ENCODE assay signal across 14 mouse cellular contexts in the genomic region with DNA sequence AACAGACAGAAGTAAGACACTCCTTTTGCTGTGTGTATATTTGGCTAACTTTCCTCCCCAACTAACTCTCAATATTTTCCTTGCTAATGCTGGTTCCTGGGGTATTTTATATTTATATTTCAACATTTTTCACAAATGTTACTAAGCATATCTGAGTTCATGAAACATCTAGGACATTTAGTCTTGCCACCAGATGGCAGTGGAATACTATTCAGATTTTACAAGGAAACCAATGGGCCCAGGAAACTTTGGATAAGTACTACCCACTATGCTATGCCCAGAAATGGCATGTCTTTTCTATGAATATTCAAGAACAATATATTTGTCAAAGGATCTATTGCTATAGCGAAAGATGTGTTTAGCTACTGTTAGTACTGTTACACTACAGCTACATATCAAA.
DNase-seq lines count a peak whose midpoint lies in the region; ATAC-seq and TF ChIP-seq lines count a peak whose summit lies in the region.
"Had no signal": no experiment of that assay in that cellular context is flagged by ENCODE, and none has a peak within 500 bp of the region (broad histone marks: within the 10 kb centered on the region; RNA-seq: fewer than 3 reads in every experiment).

No protein-coding gene starts in this region.

- ATAC-seq in forebrain, embryonic 12.5 days (ENCODE audit: low FRiP score): no peak
- ATAC-seq in erythroblast, adult 5-6 weeks (replicated peaks; ENCODE audit: low FRiP score, poor library complexity, severe bottlenecking): no peak

- no peak overlapping the region for H3K4me3 ChIP-seq in gastrocnemius, adult 2 months
- no peak overlapping the region for H3K4me3 ChIP-seq in lung, adult 2 months (replicated peaks; ENCODE audit: extremely low read depth, low read depth, low read length)
- no peak overlapping the region for H3K4me3 ChIP-seq in forebrain, embryonic 12.5 days (replicated peaks)
- H3K4me3 ChIP-seq: kidney, embryonic 15.5 days; lung, embryonic 15.5 days had no signal

- no peaks in the 10 kb centered on the region for H3K36me3 ChIP-seq in forebrain, embryonic 12.5 days (replicated peaks)
- H3K36me3 ChIP-seq: kidney, embryonic 15.5 days; lung, embryonic 15.5 days had no signal

- no peaks in the 10 kb centered on the region for H3K4me1 ChIP-seq in lung, adult 2 months (ENCODE audit: control insufficient read depth, insufficient read depth, low read length)
- peaks cover 5% of the 10 kb centered on the region; the same call in 1 of the 2 replicates for H3K4me1 ChIP-seq in forebrain, embryonic 12.5 days
- H3K4me1 ChIP-seq: kidney, embryonic 15.5 days; lung, embryonic 15.5 days had no signal

- H3K27me3 ChIP-seq in forebrain, embryonic 12.5 days: peaks cover 15% of the 10 kb centered on the region; the same call in 1 of the 2 replicates
- H3K27me3 ChIP-seq: kidney, embryonic 15.5 days; lung, embryonic 15.5 days had no signal

- DNase-seq in gastrocnemius, adult 2 months: no peak
- DNase-seq in gastrocnemius, adult 8-10 months (ENCODE audit: low spot score in 2 of 2): no peak
- no peak for DNase-seq in lung, adult 2 months
- no peak for DNase-seq in lung, adult 18-20 months
- DNase-seq in MN1 (ENCODE audit: low spot score): peak; percentile 12
- peak; percentile 35 for DNase-seq in lung, postnatal 36 days
- DNase-seq: adrenal gland, postnatal 36 days; cerebellum, adult 9-10 months; gastrocnemius, postnatal 36 days; heart, postnatal 36 days had no signal

- no peak overlapping the region for H3K27ac ChIP-seq in gastrocnemius, adult 2 months
- no peak overlapping the region for H3K27ac ChIP-seq in forebrain, embryonic 12.5 days
- H3K27ac ChIP-seq: kidney, embryonic 15.5 days; lung, embryonic 15.5 days had no signal

- H3K9me3 ChIP-seq in forebrain, embryonic 12.5 days: no peaks in the 10 kb centered on the region
- H3K9me3 ChIP-seq: kidney, embryonic 15.5 days; lung, embryonic 15.5 days had no signal

- 91% methylated on average over 1 of the region's 1 CpGs for WGBS in lung, adult 2 months
- WGBS in forebrain, embryonic 12.5 days: 97% methylated on average over 1 of the region's 1 CpGs

- H3K4me2 ChIP-seq in forebrain, embryonic 12.5 days: no peak overlapping the region
- H3K4me2 ChIP-seq: kidney, embryonic 15.5 days; lung, embryonic 15.5 days had no signal

- intact Hi-C loops in gastrocnemius, adult 2 months (cut with DNase I): no loop called here

- TF ChIP-seq POLR2A in lung, adult 2 months (IDR thresholded peaks at IDR 0.05; ENCODE audit: borderline replicate concordance, extremely low read depth, low read depth, low read length): no peak

- no peak overlapping the region for H3K9ac ChIP-seq in forebrain, embryonic 12.5 days
- H3K9ac ChIP-seq: kidney, embryonic 15.5 days; lung, embryonic 15.5 days had no signal

- peak; percentile 26; the same call in 1 of the 2 replicates for TF ChIP-seq CTCF in gastrocnemius, adult 2 months (IDR thresholded peaks at IDR 0.05)
- TF ChIP-seq CTCF in lung, adult 2 months (IDR thresholded peaks at IDR 0.05; ENCODE audit: insufficient read depth, low read length): 0 out of 2 replicates have a peak, but pooled peaks have one; percentile 8

Comparison
In these comparisons a context has a peak if more than half of its experiments do, and no peak if none do; other contexts are left out.
1. DNase-seq: peak in MN1 (single experiment) and lung, postnatal 36 days (single experiment); none in gastrocnemius, adult 2 months (single experiment), gastrocnemius, adult 8-10 months (0 of 2), lung, adult 2 months (single experiment) and lung, adult 18-20 months (0 of 2).